Mouse (Mus musculus) brain, embryonic 14.5 days (tissue): ENCODE results near the gene Ap4s1.

Source experiments
- CTCF ChIP-seq: fragments of 200-500 bp; IDR thresholded peaks from 2 replicates; pipeline ENCODE4 v1.5.1; 2012; ENCODE audit warnings: inconsistent platforms, mild to moderate bottlenecking, moderate library complexity, borderline replicate concordance; ENCODE audit not compliant: insufficient read depth, insufficient read length; ENCODE audit errors: extremely low read depth
- POLR2A ChIP-seq: fragments of 200-500 bp; IDR thresholded peaks from 2 replicates; pipeline ENCODE4 v1.6.1; 2012; ENCODE audit warnings: mild to moderate bottlenecking, inconsistent platforms, borderline replicate concordance; ENCODE audit not compliant: poor library complexity, insufficient read depth, insufficient read length, severe bottlenecking; ENCODE audit errors: extremely low read depth

GRCm38 (mm10) chr12:51710154-51710553 lies 19.3 kb downstream of the Ap4s1 start:
- TF ChIP-seq POLR2A (no peak), CTCF (no peak)
